Mouse (Mus musculus) MEL (cell line): Measurements from ENCODE around the gene Slc25a5. TPM values are rescaled to one million over a fixed set of nuclear protein-coding genes. Genes with fewer than 3 reads are reported as not detected.

Experiments
- DNase-seq: peaks from one replicate; pipeline ENCODE4 v3.0.0; 2011; ENCODE audit warnings: low read depth, low spot score
- H3K27ac ChIP-seq: 2 replicates; pipeline ENCODE4 v1.5.1; 2012; ENCODE audit warnings: low read depth, mild to moderate bottlenecking, control low read depth, low read length, moderate library complexity; ENCODE audit not compliant: control insufficient read depth
- H3K27me3 ChIP-seq, 2 experiments: fragments of 150-350 bp in 1 of 2; sonication (generic) in 1 of 2; 2 replicates each; pipeline ENCODE4 v1.6.1; 2012; ENCODE audit warnings: low read length in 2 of 2, mild to moderate bottlenecking in 2 of 2, improper control_type of control experiment in 1 of 2, moderate library complexity in 1 of 2; ENCODE audit not compliant: insufficient read depth in 2 of 2, control insufficient read depth in 1 of 2
- H3K36me3 ChIP-seq, 2 experiments: 2 replicates each; pipeline ENCODE4 v1.6.1; 2012 to 2014; ENCODE audit warnings: low read length in 2 of 2, improper control_type of control experiment in 1 of 2, inconsistent platforms in 1 of 2, mild to moderate bottlenecking in 1 of 2; ENCODE audit not compliant: insufficient read depth in 2 of 2, control insufficient read depth in 1 of 2
- H3K4me1 ChIP-seq, 2 experiments: fragments of 150-350 bp in 1 of 2; sonication (generic) in 1 of 2; 2 replicates each; pipeline ENCODE4 v1.6.1; 2012; ENCODE audit warnings: low read length in 2 of 2, improper control_type of control experiment in 1 of 2, mild to moderate bottlenecking in 1 of 2; ENCODE audit not compliant: insufficient read depth in 2 of 2, control insufficient read depth in 1 of 2
- H3K4me3 ChIP-seq, 2 experiments: fragments of 150-350 bp in 1 of 2; sonication (generic) in 1 of 2; 2 replicates each; pipeline ENCODE4 v1.5.1; 2012; ENCODE audit warnings: low read depth in 2 of 2, low read length in 2 of 2, mild to moderate bottlenecking in 2 of 2, moderate library complexity in 2 of 2, control low read depth in 1 of 2, improper control_type of control experiment in 1 of 2; ENCODE audit not compliant: control insufficient read depth in 1 of 2, insufficient read depth in 1 of 2
- H3K79me2 ChIP-seq: 2 replicates; pipeline ENCODE4 v1.6.1; 2012; ENCODE audit warnings: mild to moderate bottlenecking, low read length, moderate library complexity; ENCODE audit not compliant: control insufficient read depth, poor library complexity, insufficient read depth
- H3K9ac ChIP-seq: 2 replicates; pipeline ENCODE4 v1.6.1; 2012; ENCODE audit warnings: low read depth, mild to moderate bottlenecking, control low read depth, low read length, moderate library complexity; ENCODE audit not compliant: control insufficient read depth, poor library complexity, severe bottlenecking
- H3K9me3 ChIP-seq: fragments of 150-350 bp; sonication (generic); replicated peaks from 2 replicates; pipeline ENCODE4 v1.6.1; 2012; ENCODE audit warnings: mild to moderate bottlenecking, low read length, improper control_type of control experiment, moderate library complexity; ENCODE audit not compliant: insufficient read depth
- CHD2 ChIP-seq: IDR thresholded peaks from 2 replicates; pipeline ENCODE4 v1.6.1; 2011; ENCODE audit warnings: low read length, improper control_type of control experiment
- CTCF ChIP-seq, 3 experiments: IDR thresholded peaks in 2 of 3; conservative IDR thresholded peaks in 1 of 3; 2 replicates each; pipeline ENCODE4 v1.5.1; 2011 to 2012; ENCODE audit warnings: low read length in 3 of 3, low read depth in 2 of 3, mild to moderate bottlenecking in 2 of 3, improper control_type of control experiment in 1 of 3, inconsistent platforms in 1 of 3, mixed read lengths in 1 of 3, moderate library complexity in 1 of 3; ENCODE audit not compliant: control insufficient read depth in 1 of 3, insufficient read depth in 1 of 3, poor library complexity in 1 of 3, severe bottlenecking in 1 of 3
- E2F4 ChIP-seq: IDR thresholded peaks from 2 replicates; pipeline ENCODE4 v1.6.1; 2011; ENCODE audit warnings: low read depth, low read length, improper control_type of control experiment, borderline replicate concordance
- HCFC1 ChIP-seq: IDR thresholded peaks from 2 replicates; pipeline ENCODE4 v1.6.1; 2012; ENCODE audit warnings: low read depth, mild to moderate bottlenecking, inconsistent platforms, low read length, improper control_type of control experiment, moderate library complexity
- JUND ChIP-seq: IDR thresholded peaks from 2 replicates; pipeline ENCODE4 v1.6.1; 2011; ENCODE audit warnings: low read depth, mild to moderate bottlenecking, improper control_type of control experiment, low read length
- MAFK ChIP-seq: IDR thresholded peaks from 2 replicates; pipeline ENCODE4 v1.6.1; 2011; ENCODE audit warnings: low read depth, mild to moderate bottlenecking, low read length, improper control_type of control experiment, borderline replicate concordance
- MAX ChIP-seq: IDR thresholded peaks from 2 replicates; pipeline ENCODE4 v1.6.1; 2011; ENCODE audit warnings: low read length, improper control_type of control experiment
- MXI1 ChIP-seq: IDR thresholded peaks from 2 replicates; pipeline ENCODE4 v1.6.1; 2011; ENCODE audit warnings: mild to moderate bottlenecking, low read depth, low read length, improper control_type of control experiment
- MYB ChIP-seq: IDR thresholded peaks from 2 replicates; pipeline ENCODE4 v1.6.1; 2011; ENCODE audit warnings: mild to moderate bottlenecking, low read depth, low read length, improper control_type of control experiment
- POLR2AphosphoS5 ChIP-seq: IDR thresholded peaks from 2 replicates; pipeline ENCODE4 v1.6.1; 2012; ENCODE audit warnings: low read depth, borderline replicate concordance, mild to moderate bottlenecking, inconsistent platforms, low read length, moderate library complexity, mixed read lengths
- RAD21 ChIP-seq: IDR thresholded peaks from 2 replicates; pipeline ENCODE4 v1.6.1; 2011; ENCODE audit warnings: mild to moderate bottlenecking, low read depth, low read length, improper control_type of control experiment
- RCOR1 ChIP-seq: IDR thresholded peaks from 2 replicates; pipeline ENCODE4 v1.6.1; 2012; ENCODE audit warnings: low read depth, mild to moderate bottlenecking, inconsistent platforms, low read length, improper control_type of control experiment
- SIN3A ChIP-seq: IDR thresholded peaks from 2 replicates; pipeline ENCODE4 v1.6.1; 2012; ENCODE audit warnings: low read length, improper control_type of control experiment, inconsistent platforms
- SMC3 ChIP-seq: IDR thresholded peaks from 2 replicates; pipeline ENCODE4 v1.6.1; 2011; ENCODE audit warnings: low read depth, low read length, improper control_type of control experiment
- TBP ChIP-seq: IDR thresholded peaks from 2 replicates; pipeline ENCODE4 v1.8.0; 2011; ENCODE audit warnings: low read depth, low read length, improper control_type of control experiment
- UBTF ChIP-seq: IDR thresholded peaks from 2 replicates; pipeline ENCODE4 v1.6.1; 2012; ENCODE audit warnings: low read depth, mild to moderate bottlenecking, inconsistent platforms, low read length, improper control_type of control experiment, moderate library complexity, borderline replicate concordance; ENCODE audit not compliant: insufficient read depth
- USF2 ChIP-seq, 2 experiments: IDR thresholded peaks; 2 replicates each; pipeline ENCODE4 v1.6.1; 2011 to 2012; ENCODE audit warnings: improper control_type of control experiment in 2 of 2, low read length in 2 of 2, borderline replicate concordance in 1 of 2, inconsistent platforms in 1 of 2, low read depth in 1 of 2, mild to moderate bottlenecking in 1 of 2; ENCODE audit not compliant: insufficient read depth in 1 of 2
- ZC3H11A ChIP-seq: IDR thresholded peaks from 2 replicates; pipeline ENCODE4 v1.6.1; 2012; ENCODE audit warnings: low read depth, mild to moderate bottlenecking, inconsistent platforms, low read length, improper control_type of control experiment
- ZKSCAN1 ChIP-seq: IDR thresholded peaks from 2 replicates; pipeline ENCODE4 v1.6.1; 2012; ENCODE audit warnings: low read depth, mild to moderate bottlenecking, inconsistent platforms, low read length, improper control_type of control experiment, moderate library complexity
- ZMIZ1 ChIP-seq: IDR thresholded peaks from 2 replicates; pipeline ENCODE4 v1.6.1; 2012; ENCODE audit warnings: low read depth, mild to moderate bottlenecking, inconsistent platforms, low read length, improper control_type of control experiment, moderate library complexity
- ZNF384 ChIP-seq: IDR thresholded peaks from 2 replicates; pipeline ENCODE4 v1.6.1; 2012; ENCODE audit warnings: low read depth, mild to moderate bottlenecking, inconsistent platforms, low read length, improper control_type of control experiment
- polyA plus RNA-seq, 2 experiments: library from polyadenylated mRNA; stranded (reverse) in 1 of 2; unstranded in 1 of 2; fragments of >175 nt in 1 of 2; fragments of >200 nt in 1 of 2; gene quantifications; 2 replicates each; pipeline versions ENCODE4 v1.2.1 to v1.2.4; 2012; ENCODE audit warnings: low replicate concordance in 2 of 2, low read depth in 1 of 2; ENCODE audit not compliant: insufficient read length in 2 of 2, insufficient read depth in 1 of 2, missing spikeins in 1 of 2
- total RNA-seq: library from RNA; depleted of rRNA; stranded (reverse); fragments of 300-350 nt; gene quantifications from 2 replicates; pipeline ENCODE4 v1.2.3, GENCODE M21; 2012

Slc25a5 gene
- total and polyA plus RNA-seq, 3 experiments = 263 to 1,006 (median 704) TPM

DNA sequence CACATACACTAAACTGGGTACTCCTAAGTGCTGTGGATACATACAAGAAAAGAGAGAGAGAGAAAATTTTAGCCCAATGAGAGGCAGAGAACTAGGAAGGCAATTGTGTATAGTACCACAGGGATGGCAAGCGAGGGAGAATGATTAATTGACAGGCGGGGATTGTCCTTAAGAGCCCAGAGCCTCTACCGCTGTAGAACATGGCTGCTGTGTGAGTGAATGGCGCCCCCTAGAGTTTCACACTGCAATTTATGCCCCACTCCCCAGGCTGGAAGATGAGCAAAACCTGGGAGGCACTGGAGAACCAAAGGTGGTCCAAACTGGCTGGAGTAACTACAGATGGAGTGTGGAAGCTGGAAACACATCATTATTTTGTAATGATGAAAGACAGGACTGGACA lies 24.8 kb downstream of the Slc25a5 start:
- no peak for TF ChIP-seq ZNF384
- 0 out of 2 replicates have a peak, but pooled peaks have one; percentile 14 for TF ChIP-seq ZC3H11A
- peak; percentile 60 to 61 (median 61) for TF ChIP-seq CTCF (IDR thresholded peaks at IDR 0.05 in 2 of 3, conservative IDR thresholded peaks at IDR 0.05 in 1 of 3; ENCODE audit: control insufficient read depth in 1 of 3, insufficient read depth in 1 of 3, low read depth in 2 of 3, low read length in 3 of 3, poor library complexity in 1 of 3, severe bottlenecking in 1 of 3)
- peak; percentile 47 for TF ChIP-seq SMC3
- TF ChIP-seq MAX = no peak
- no peak for TF ChIP-seq SIN3A
- TF ChIP-seq JUND = no peak
- TF ChIP-seq RAD21 = peak; percentile 56
- no peak for TF ChIP-seq ZMIZ1
- Histone ChIP-seq H3K9me3 (no peaks in the 10 kb centered on the region), H3K79me2 (no peaks in the 10 kb centered on the region), H3K9ac (no peak overlapping the region), H3K27ac (no peak overlapping the region), H3K36me3 (no peaks in the 10 kb centered on the region), H3K4me3 (no peak overlapping the region), H3K4me1 (no peaks in the 10 kb centered on the region), H3K27me3 (no peaks in the 10 kb centered on the region)
- peak; percentile 49 for DNase-seq

DNA sequence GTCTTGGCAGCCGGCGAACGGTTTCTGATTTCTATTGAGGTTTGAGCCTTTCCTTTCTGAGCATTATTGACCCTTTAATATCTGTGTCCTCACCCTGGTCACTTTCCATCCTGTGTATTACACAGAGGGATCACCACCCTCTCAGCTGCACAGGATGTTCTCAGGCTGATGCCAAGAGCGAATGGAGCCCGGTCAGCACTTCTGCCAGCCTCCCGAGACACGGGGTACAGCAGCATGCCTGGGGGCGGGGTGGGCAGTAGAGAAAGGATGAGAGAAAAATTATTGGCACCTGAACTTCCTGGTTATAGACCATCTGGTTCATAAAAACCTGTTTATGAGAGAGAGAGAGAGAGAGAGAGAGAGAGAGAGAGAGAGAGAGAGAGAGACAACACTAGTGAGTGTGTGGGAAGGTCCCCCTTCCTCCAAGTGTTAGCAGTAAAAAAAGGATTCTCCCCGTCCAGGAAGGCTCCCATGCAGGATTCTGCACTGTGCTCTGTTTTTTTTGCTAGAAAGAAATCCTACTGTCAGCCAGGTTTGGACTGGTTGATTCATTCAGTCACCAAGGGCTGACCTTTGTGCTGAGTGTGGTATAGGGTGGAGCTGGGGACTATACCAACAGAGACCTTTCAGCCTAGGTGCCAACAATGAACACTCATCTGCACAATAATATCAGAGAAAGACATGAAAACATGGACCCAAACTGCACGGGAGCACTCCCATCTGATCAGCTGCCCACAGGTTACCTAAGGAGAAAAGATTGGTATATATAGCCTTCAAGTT lies 28.7 kb downstream of the Slc25a5 start:
- no peaks in the 10 kb centered on the region for H3K79me2 ChIP-seq
- no peaks in the 10 kb centered on the region for H3K27me3 ChIP-seq
- no peak overlapping the region for H3K9ac ChIP-seq
- DNase-seq = no peak
- TF ChIP-seq MAFK (no peak), E2F4 (no peak), SMC3 (no peak), ZKSCAN1 (no peak), HCFC1 (no peak), MXI1 (no peak), RCOR1 (no peak), MAX (no peak), TBP (no peak), UBTF (no peak), RAD21 (no peak), CTCF (IDR thresholded peaks at IDR 0.05 in 2 of 3, conservative IDR thresholded peaks at IDR 0.05 in 1 of 3; ENCODE audit: control insufficient read depth in 1 of 3, insufficient read depth in 1 of 3, low read depth in 2 of 3, low read length in 3 of 3, poor library complexity in 1 of 3, severe bottlenecking in 1 of 3) (no peak), MYB (no peak), JUND (no peak), POLR2AphosphoS5 (no peak), CHD2 (no peak), USF2 (IDR thresholded peaks at IDR 0.05; ENCODE audit: borderline replicate concordance in 1 of 2, insufficient read depth in 1 of 2, low read depth in 1 of 2, low read length in 2 of 2) (no peak)
- H3K36me3 ChIP-seq = no peaks in the 10 kb centered on the region
- no peak overlapping the region for H3K4me3 ChIP-seq
- no peak overlapping the region for H3K27ac ChIP-seq
- no peaks in the 10 kb centered on the region for H3K9me3 ChIP-seq
- H3K4me1 ChIP-seq = no peaks in the 10 kb centered on the region
